Mouse (Mus musculus) stomach, embryonic 14.5 days (tissue): ENCODE measurements around the gene Ankrd34a. TPM values are rescaled to one million over a fixed set of nuclear protein-coding genes. Genes with fewer than 3 reads are reported as not detected.
A peak's percentile ranks its signal among the peaks of the same experiment; 100 is the strongest.

Source experiments
- ATAC-seq: fragments of 200-750 bp; cut with Nextera tagmentation; 2 replicates; pipeline ENCODE4 v1.8.0; 2017; ENCODE audit warnings: low read depth, moderate TSS enrichment; ENCODE audit not compliant: insufficient number of reproducible peaks, insufficient read depth, low FRiP score
- H3K27ac ChIP-seq: fragments of 300-500 bp; sonication (generic); 2 replicates; pipeline ENCODE4 v1.5.1; 2014; ENCODE audit warnings: mild to moderate bottlenecking, low read length, moderate library complexity, mixed read lengths
- H3K27me3 ChIP-seq: fragments of 300-500 bp; sonication (generic); 2 replicates; pipeline ENCODE4 v1.6.1; 2014; ENCODE audit warnings: low read length, control low read depth, mixed read lengths; ENCODE audit not compliant: control insufficient read depth, insufficient read depth
- H3K36me3 ChIP-seq: fragments of 300-500 bp; sonication (generic); 2 replicates; pipeline ENCODE4 v1.6.1; 2014; ENCODE audit warnings: mild to moderate bottlenecking, control low read depth, low read length, moderate library complexity, mixed read lengths; ENCODE audit not compliant: control insufficient read depth, insufficient read depth
- H3K4me1 ChIP-seq: fragments of 300-500 bp; sonication (generic); 2 replicates; pipeline ENCODE4 v1.6.1; 2014; ENCODE audit warnings: low read length, control low read depth, mixed read lengths; ENCODE audit not compliant: control insufficient read depth, insufficient read depth
- H3K4me2 ChIP-seq: fragments of 300-500 bp; sonication (generic); replicated peaks from 2 replicates; pipeline ENCODE4 v1.6.1; 2014; ENCODE audit warnings: low read depth, low read length, control low read depth
- H3K4me3 ChIP-seq: fragments of 300-500 bp; sonication (generic); 2 replicates; pipeline ENCODE4 v1.5.1; 2014; ENCODE audit warnings: low read depth, low read length, control low read depth
- H3K9ac ChIP-seq: fragments of 300-500 bp; sonication (generic); replicated peaks from 2 replicates; pipeline ENCODE4 v1.6.1; 2014; ENCODE audit warnings: low read depth, mild to moderate bottlenecking, control low read depth, low read length, moderate library complexity, mixed read lengths
- H3K9me3 ChIP-seq: fragments of 300-500 bp; sonication (generic); 2 replicates; pipeline ENCODE4 v1.6.1; 2016; ENCODE audit warnings: low read depth, low read length, control low read depth; ENCODE audit not compliant: control insufficient read depth
- WGBS: fragments of 180-500 bp; shearing (Covaris S2); extraction: QIAGEN DNeasy Blood & Tissue Kit; methylation state at CpG from one replicate; pipeline ENCODE4 v1.1.7; 2014; 5-methylcytosine and 5-hydroxymethylcytosine counted together
- polyA plus RNA-seq: library from polyadenylated mRNA; unstranded; fragments of >200 nt; fragmentation: Nextera tagmentation; extraction: Ambion mirVana; gene quantifications from 2 replicates; pipeline ENCODE4 v1.2.1, GENCODE M21; 2014

Ankrd34a gene
- polyA plus RNA-seq, 1 experiment from 2014 or later, result 2.9 TPM

DNA sequence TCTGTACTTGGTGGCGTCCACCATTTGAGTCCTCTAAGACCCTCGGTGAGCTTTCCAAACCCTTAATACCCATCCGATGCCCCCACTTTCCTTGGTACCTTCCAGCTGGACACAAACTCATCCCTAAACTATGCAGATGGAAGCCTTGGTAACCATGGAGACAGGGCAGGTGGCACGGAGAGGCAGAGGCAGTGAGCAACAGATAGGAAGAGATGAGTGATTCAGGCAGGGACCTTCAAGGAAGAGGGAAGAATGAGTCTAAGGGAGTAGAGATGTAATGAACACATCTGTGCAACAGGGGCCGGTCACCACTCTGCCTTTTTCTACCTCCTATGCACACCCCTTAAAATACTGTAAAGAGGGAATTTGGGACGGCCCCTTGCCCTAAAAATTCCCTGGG is 775 bp upstream of the Ankrd34a start:
- H3K4me2 ChIP-seq, result peak overlapping the region; percentile 82
- H3K27ac ChIP-seq, result no peak overlapping the region; the same call in 1 of the 2 replicates
- peaks cover 28% of the 10 kb centered on the region; the same call in 1 of the 2 replicates for H3K4me1 ChIP-seq
- H3K27me3 ChIP-seq, result no peaks in the 10 kb centered on the region
- no peaks in the 10 kb centered on the region for H3K9me3 ChIP-seq
- H3K4me3 ChIP-seq, result 0 out of 2 replicates have a peak overlapping the region, but pooled peaks have one; percentile 44
- no peak for ATAC-seq
- no peaks in the 10 kb centered on the region for H3K36me3 ChIP-seq
- WGBS, result 21% methylated on average over 6 of the region's 6 CpGs
- no peak overlapping the region for H3K9ac ChIP-seq

GRCm38 (mm10) chr3:96596855-96597254 is 419 bp downstream of the Ankrd34a start:
- Histone ChIP-seq H3K4me2 (peak overlapping the region; percentile 82), H3K27ac (no peak overlapping the region; the same call in 1 of the 2 replicates), H3K4me1 (peaks cover 28% of the 10 kb centered on the region; the same call in 1 of the 2 replicates), H3K9me3 (no peaks in the 10 kb centered on the region), H3K36me3 (no peaks in the 10 kb centered on the region), H3K9ac (peak overlapping the region; percentile 46; the same call in 1 of the 2 replicates), H3K4me3 (peak overlapping the region; percentile 44), H3K27me3 (no peaks in the 10 kb centered on the region)
- no peak for ATAC-seq
- WGBS, result 2% methylated on average over 9 of the region's 12 CpGs

DNA sequence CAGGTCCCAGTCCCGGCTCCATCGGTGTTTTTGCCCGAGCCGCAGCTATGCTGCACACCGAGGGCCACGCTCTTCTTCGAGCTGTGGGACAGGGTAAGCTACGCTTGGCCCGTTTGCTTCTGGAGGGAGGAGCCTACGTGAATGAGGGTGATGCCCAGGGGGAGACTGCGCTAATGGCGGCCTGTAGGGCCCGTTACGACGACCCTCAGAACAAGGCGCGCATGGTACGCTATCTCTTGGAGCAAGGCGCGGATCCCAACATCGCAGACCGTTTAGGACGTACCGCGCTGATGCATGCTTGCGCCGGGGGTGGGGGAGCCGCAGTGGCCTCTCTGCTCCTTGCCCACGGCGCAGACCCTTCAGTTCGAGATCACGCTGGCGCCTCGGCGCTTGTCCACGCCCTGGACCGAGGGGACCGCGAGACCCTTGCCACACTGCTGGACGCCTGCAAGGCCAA is 1.0 kb downstream of the Ankrd34a start:
- peaks cover 28% of the 10 kb centered on the region; the same call in 1 of the 2 replicates for H3K4me1 ChIP-seq
- no peaks in the 10 kb centered on the region for H3K27me3 ChIP-seq
- H3K4me3 ChIP-seq, result peak overlapping the region; percentile 44
- peak overlapping the region; percentile 82 for H3K4me2 ChIP-seq
- ATAC-seq, result no peak
- H3K9ac ChIP-seq, result peak overlapping the region; percentile 46
- H3K27ac ChIP-seq, result peak overlapping the region; percentile 72; the same call in 1 of the 2 replicates
- H3K9me3 ChIP-seq, result no peaks in the 10 kb centered on the region
- H3K36me3 ChIP-seq, result no peaks in the 10 kb centered on the region
- WGBS, result under 1% methylated on average over 40 of the region's 40 CpGs

DNA sequence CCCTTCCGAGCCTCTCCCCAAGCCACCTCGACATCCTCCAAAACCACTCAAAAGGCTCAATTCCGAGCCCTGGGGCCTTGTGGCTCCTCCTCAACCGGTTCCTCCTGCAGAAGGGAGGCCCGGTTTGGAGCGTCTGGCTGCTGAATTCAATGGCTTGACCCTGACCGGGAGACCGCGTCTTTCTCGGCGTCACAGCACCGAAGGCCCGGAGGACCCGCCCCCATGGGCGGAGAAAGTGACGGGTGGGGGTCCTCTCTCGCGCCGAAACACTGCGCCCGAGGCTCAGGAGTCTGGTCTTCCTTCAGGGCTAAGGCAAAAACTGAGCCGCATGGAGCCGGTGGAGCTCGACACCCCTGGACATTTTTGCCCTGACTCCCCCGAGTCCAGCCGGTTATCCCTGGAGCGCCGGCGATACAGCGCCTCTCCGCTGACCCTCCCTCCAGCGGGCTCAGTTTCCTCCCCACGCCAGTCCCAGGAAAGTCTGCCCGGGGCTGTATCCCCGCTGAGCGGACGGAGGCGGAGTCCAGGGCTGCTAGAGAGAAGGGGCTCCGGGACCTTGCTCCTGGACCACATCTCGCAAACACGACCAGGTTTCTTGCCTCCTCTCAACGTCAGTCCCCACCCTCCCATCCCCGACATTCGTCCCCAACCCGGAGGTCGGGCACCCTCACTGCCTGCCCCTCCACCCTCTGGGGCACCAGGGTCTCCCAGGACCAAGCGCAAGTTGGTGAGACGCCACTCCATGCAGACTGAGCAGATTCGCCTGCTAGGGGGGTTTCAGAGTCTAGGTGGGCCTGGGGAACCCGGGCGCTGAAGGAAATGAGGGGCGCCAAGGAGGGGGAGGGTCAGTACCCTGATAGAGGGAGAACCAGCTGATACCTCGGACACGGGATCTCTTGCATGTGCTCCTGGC is 2.0 kb downstream of the Ankrd34a start:
- peak overlapping the region; percentile 44 for H3K4me3 ChIP-seq
- peaks cover 29% of the 10 kb centered on the region; the same call in 1 of the 2 replicates for H3K4me1 ChIP-seq
- 2% methylated on average over 54 of the region's 54 CpGs for WGBS
- ATAC-seq, result 0 out of 2 replicates have a peak, but pooled peaks have one; percentile 16
- H3K27ac ChIP-seq, result peak overlapping the region; percentile 72; the same call in 1 of the 2 replicates
- peak overlapping the region; percentile 46 for H3K9ac ChIP-seq
- H3K9me3 ChIP-seq, result no peaks in the 10 kb centered on the region
- no peaks in the 10 kb centered on the region for H3K27me3 ChIP-seq
- no peaks in the 10 kb centered on the region for H3K36me3 ChIP-seq
- peak overlapping the region; percentile 82 for H3K4me2 ChIP-seq

- Histone ChIP-seq H3K4me2 (peak overlapping the region; percentile 82), H3K27me3 (no peaks in the 10 kb centered on the region), H3K9ac (no peak overlapping the region), H3K9me3 (no peaks in the 10 kb centered on the region), H3K27ac (no peak overlapping the region), H3K36me3 (no peaks in the 10 kb centered on the region), H3K4me3 (peak overlapping the region; percentile 44), H3K4me1 (peaks cover 34% of the 10 kb centered on the region; the same call in 1 of the 2 replicates)
- 57% methylated on average over 8 of the region's 8 CpGs for WGBS
- ATAC-seq, result no peak
These were observed 2.6 kb downstream of the Ankrd34a start for GRCm38 (mm10) chr3:96599069-96599393.

DNA sequence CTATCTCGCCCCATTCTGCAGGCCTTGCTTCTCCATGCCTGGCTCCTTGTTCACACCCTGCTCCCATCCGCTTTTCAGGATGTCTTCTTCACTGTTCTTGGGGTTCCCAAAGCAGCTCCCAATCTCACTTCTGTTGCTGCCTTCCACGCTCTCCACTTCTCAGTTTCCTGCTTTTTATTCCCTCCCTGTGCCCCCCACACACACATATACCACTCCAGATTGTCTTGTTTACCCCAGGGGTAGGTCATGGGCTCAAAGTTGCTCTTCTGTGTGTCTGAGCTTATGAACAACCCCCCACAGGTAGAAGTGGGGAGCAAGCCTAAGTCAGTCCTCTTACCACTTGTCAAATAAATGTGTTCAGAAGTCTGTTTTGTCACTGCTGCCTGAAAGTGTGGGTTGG is 3.0 kb downstream of the Ankrd34a start:
- Histone ChIP-seq H3K27ac (no peak overlapping the region), H3K4me3 (no peak overlapping the region), H3K9ac (no peak overlapping the region), H3K27me3 (no peaks in the 10 kb centered on the region), H3K36me3 (no peaks in the 10 kb centered on the region), H3K9me3 (no peaks in the 10 kb centered on the region), H3K4me2 (no peak overlapping the region), H3K4me1 (peaks cover 36% of the 10 kb centered on the region; the same call in 1 of the 2 replicates)
- ATAC-seq, result no peak
- WGBS, result 74% methylated on average over 3 of the region's 3 CpGs

- Histone ChIP-seq H3K36me3 (no peaks in the 10 kb centered on the region), H3K4me2 (peak within 1 kb of the TSS; percentile 60), H3K9me3 (no peaks in the 10 kb centered on the region), H3K9ac (peak within 1 kb of the TSS; percentile 88), H3K27me3 (no peaks in the 10 kb centered on the region), H3K27ac (peak within 1 kb of the TSS; percentile 96), H3K4me3 (peak within 1 kb of the TSS; percentile 54), H3K4me1 (peaks cover 37% of the 10 kb centered on the region; the same call in 1 of the 2 replicates)
- peak; percentile 90 for ATAC-seq
- 2% methylated on average over 27 of the region's 27 CpGs for WGBS
These were observed 4.3 kb downstream of the Ankrd34a start, which contains the start of gene Lix1l for GRCm38 (mm10) chr3:96600639-96601250. TSS of gene Lix1l (plus strand) at chr3:96601149.

GRCm38 (mm10) chr3:96601251-96601787 is 4.9 kb downstream of the Ankrd34a start:
- H3K27me3 ChIP-seq, result no peaks in the 10 kb centered on the region
- H3K36me3 ChIP-seq, result no peaks in the 10 kb centered on the region; the same call in 1 of the 2 replicates
- peak overlapping the region; percentile 54 for H3K4me3 ChIP-seq
- ATAC-seq, result peak; percentile 60
- no peaks in the 10 kb centered on the region for H3K9me3 ChIP-seq
- H3K4me1 ChIP-seq, result peaks cover 32% of the 10 kb centered on the region; the same call in 1 of the 2 replicates
- H3K27ac ChIP-seq, result peak overlapping the region; percentile 96
- H3K4me2 ChIP-seq, result peak overlapping the region; percentile 60
- peak overlapping the region; percentile 88 for H3K9ac ChIP-seq
- WGBS, result 2% methylated on average over 31 of the region's 40 CpGs
